Mouse (Mus musculus) kidney, adult 2 months (tissue): ENCODE measurements at regions not wholly inside any gene's neighbourhood (a gene's known extent, or its start where the extent isn't known, plus 50 kb on each side); places are given as distances from the start of the nearest gene placed in this dataset.
"Not testable (repeated sequence)": the region's sequence is repeated elsewhere in the genome, so short reads cannot be mapped to it uniquely, and the experiment has no call there.

ENCODE experiments used
- CTCF ChIP-seq: fragments of 200-500 bp; conservative IDR thresholded peaks from 2 replicates; pipeline ENCODE4 v1.5.1; 2011; ENCODE audit warnings: low read depth, mild to moderate bottlenecking, control low read depth, low read length, moderate library complexity, mixed read lengths; ENCODE audit not compliant: insufficient read depth, insufficient read length
- POLR2A ChIP-seq: fragments of 200-500 bp; IDR thresholded peaks from one replicate; pipeline ENCODE4 v1.6.1; 2011; ENCODE audit warnings: low read depth, low read length, control low read depth

- not testable (repeated sequence) for TF ChIP-seq CTCF, POLR2A
Measured at GRCm38 (mm10) chr6:3191695-3192423, 207.5 kb downstream of the Samd9l start.
